Mouse (Mus musculus): Measurements from ENCODE around the gene 2700081O15Rik.

DNA sequence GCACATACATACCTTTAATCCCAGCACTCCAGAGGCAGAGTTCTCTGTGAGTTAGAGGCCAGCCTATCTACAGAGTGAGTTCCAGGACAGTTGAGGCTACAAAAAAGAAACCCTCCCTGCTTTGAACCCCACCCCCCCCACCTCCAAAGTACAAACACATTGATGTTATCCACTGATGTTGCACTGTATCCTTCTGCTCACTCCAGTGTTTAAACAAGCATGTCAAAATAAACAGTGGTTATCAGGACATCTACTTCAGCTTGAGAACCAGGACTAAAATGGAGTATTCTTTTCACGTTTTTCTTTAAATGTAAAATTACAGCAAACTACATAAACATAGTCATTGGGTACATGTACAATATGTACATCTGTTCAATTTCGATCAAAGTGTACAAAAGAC, 27.7 kb downstream of the 2700081O15Rik start:
- no peak for TF ChIP-seq CTCF (IDR thresholded peaks at IDR 0.05)
- TF ChIP-seq POLR2A (IDR thresholded peaks at IDR 0.05; ENCODE audit: insufficient read depth, low read depth, low read length) = no peak
